Mouse (Mus musculus) intestine, embryonic 14.5 days (tissue): ENCODE data around the gene Snrnp70. TPM values are rescaled to one million over a fixed set of nuclear protein-coding genes. Genes with fewer than 3 reads are reported as not detected.
"Not testable (repeated sequence)": the region's sequence is repeated elsewhere in the genome, so short reads cannot be mapped to it uniquely, and the experiment has no call there.

Source experiments
- ATAC-seq: fragments of 200-750 bp; cut with Nextera tagmentation; replicated peaks from 2 replicates; pipeline ENCODE4 v1.8.0; 2017; ENCODE audit warnings: low read depth, moderate number of reproducible peaks, moderate TSS enrichment, moderate library complexity; ENCODE audit not compliant: low FRiP score, low TSS enrichment
- DNase-seq: peaks from one replicate; pipeline ENCODE4 v3.0.0-alpha.2; 2018; ENCODE audit warnings: low spot score
- H3K27ac ChIP-seq: fragments of 300-500 bp; sonication (generic); 2 replicates; pipeline ENCODE4 v1.5.1; 2014; ENCODE audit warnings: low read depth, mild to moderate bottlenecking, control low read depth
- H3K27me3 ChIP-seq: fragments of 300-500 bp; sonication (generic); replicated peaks from 2 replicates; pipeline ENCODE4 v1.6.1; 2014; ENCODE audit warnings: low read length, control low read depth; ENCODE audit not compliant: control insufficient read depth, insufficient read depth
- H3K36me3 ChIP-seq: fragments of 300-500 bp; sonication (generic); 2 replicates; pipeline ENCODE4 v1.6.1; 2014; ENCODE audit warnings: low read length, control low read depth; ENCODE audit not compliant: control insufficient read depth, insufficient read depth
- H3K4me1 ChIP-seq: fragments of 300-500 bp; sonication (generic); replicated peaks from 2 replicates; pipeline ENCODE4 v1.6.1; 2014; ENCODE audit warnings: low read length, control low read depth, mixed read lengths; ENCODE audit not compliant: control insufficient read depth, insufficient read depth
- H3K4me2 ChIP-seq: fragments of 300-500 bp; sonication (generic); 2 replicates; pipeline ENCODE4 v1.6.1; 2014; ENCODE audit warnings: low read length
- H3K4me3 ChIP-seq: fragments of 300-500 bp; sonication (generic); 2 replicates; pipeline ENCODE4 v1.5.1; 2014; ENCODE audit warnings: low read depth, low read length, control low read depth, mixed read lengths
- H3K9ac ChIP-seq: fragments of 300-500 bp; sonication (generic); 2 replicates; pipeline ENCODE4 v1.6.1; 2014; ENCODE audit warnings: mild to moderate bottlenecking, low read length
- H3K9me3 ChIP-seq: fragments of 300-500 bp; sonication (generic); 2 replicates; pipeline ENCODE4 v1.6.1; 2016; ENCODE audit warnings: low read length, control low read depth; ENCODE audit not compliant: control insufficient read depth
- WGBS: fragments of 180-500 bp; shearing (Covaris S2); extraction: QIAGEN DNeasy Blood & Tissue Kit; methylation state at CpG from one replicate; pipeline ENCODE4 v1.1.7; 2014; 5-methylcytosine and 5-hydroxymethylcytosine counted together
- polyA plus RNA-seq: library from polyadenylated mRNA; unstranded; fragments of >200 nt; fragmentation: Nextera tagmentation; extraction: Ambion mirVana; gene quantifications from 2 replicates; pipeline ENCODE4 v1.2.1, GENCODE M21; 2014

Snrnp70 gene
- polyA plus RNA-seq, 1 experiment from 2014 or later, result 77.1 TPM

DNA sequence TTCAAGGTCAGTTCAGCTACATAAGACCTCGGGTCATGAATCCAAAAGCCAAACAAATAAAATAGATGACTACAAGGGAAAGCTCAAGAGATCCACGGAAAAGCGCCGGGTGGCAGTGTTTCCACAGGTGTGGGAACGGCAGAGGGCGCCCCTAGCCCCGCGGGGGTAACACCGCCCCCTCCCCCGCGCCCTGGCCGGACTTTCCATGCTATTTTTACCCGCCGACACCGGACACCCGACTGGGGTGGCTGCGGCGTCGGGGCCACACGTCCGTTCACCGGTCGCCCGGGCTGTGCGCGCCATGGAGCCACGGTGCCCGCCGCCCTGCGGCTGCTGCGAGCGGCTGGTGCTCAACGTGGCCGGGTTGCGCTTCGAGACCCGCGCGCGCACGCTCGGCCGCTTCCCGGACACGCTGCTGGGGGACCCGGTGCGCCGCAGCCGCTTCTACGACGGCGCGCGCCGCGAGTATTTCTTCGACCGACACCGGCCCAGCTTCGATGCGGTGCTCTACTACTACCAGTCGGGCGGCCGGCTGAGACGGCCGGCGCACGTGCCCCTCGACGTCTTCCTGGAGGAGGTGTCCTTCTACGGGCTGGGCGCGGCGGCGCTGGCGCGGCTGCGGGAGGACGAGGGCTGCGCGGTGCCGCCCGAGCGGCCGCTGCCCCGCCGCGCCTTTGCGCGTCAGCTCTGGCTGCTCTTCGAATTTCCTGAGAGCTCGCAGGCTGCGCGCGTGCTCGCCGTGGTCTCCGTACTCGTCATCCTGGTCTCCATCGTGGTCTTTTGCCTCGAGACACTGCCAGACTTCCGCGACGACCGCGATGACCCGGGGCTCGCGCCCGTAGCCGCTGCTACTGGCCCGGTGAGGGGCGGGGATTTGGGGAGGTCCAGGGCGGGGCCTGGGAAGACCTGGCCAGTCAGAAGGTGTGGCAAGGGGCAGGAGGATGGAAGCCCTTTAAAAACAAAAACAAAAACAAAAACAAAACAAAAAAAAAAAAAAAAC is 10.9 kb upstream of the Snrnp70 start:
- Histone ChIP-seq H3K9ac (no peak overlapping the region; the same call in 1 of the 2 replicates), H3K4me1 (0 out of 2 replicates have a peak, but pooled peaks cover 4% of the 10 kb centered on the region), H3K36me3 (no peaks in the 10 kb centered on the region), H3K4me2 (peak overlapping the region; percentile 52), H3K27me3 (peaks cover 64% of the 10 kb centered on the region), H3K9me3 (no peaks in the 10 kb centered on the region), H3K4me3 (peak overlapping the region; percentile 36), H3K27ac (no peak overlapping the region)
- 1% methylated on average over 106 of the region's 114 CpGs for WGBS
- DNase-seq (peak; percentile 66), ATAC-seq (no peak; the same call in 1 of the 2 replicates)

DNA sequence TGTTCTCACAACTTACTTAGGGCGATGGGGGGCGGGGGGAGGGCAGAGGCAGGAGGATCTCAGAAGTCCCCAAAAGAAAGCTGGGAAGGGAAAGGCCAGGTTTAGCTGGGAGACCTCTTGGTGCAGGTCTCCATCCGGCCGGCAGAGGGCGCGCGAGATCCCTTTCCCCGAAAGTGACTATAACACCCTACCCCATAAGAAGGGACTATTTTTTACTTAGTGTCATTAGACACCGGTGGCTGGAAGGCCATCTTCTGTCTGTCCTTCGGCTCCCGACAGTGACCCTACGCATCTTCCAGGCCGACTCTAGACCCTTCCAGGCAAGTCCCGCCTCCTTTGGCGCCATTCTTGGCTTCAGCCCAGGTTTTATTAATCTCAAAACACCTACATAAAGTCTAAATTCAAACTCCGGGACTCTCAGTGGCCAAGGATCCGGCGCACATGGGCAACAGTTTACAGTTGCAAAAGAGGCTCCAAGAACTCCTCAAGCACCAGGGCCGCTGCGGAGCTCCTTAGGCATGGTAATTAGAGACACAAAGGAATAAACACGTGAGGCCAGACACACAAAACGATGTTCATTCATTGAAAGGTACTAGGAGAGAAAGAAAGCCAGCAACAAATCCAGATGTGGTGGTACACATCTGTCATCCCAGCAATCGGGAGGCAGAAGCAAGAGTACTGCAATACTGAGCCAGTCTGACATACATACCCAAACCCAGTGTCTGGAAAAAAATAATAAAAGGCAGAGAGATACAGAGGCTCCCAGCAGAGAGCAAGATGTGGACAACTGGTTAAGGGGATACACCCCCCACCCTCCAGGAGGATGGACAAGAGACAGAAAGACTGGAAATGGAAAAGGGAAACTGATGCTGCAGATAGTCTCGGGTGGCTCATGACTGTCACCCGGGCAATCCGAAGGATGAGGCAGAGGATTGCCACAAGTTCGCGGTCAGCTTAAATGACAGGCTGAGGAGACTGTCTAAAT is 9.8 kb upstream of the Snrnp70 start, which contains the start of gene Kcna7:
TSS of gene Kcna7 (plus strand) at position 563 of the 985 bp plus-strand sequence.
- 16% methylated on average over 28 of the region's 28 CpGs for WGBS
- H3K4me2 ChIP-seq, result peak within 1 kb of the TSS; percentile 52
- H3K27ac ChIP-seq, result no peak within 1 kb of the TSS
- 0 out of 2 replicates have a peak, but pooled peaks cover 4% of the 10 kb centered on the region for H3K4me1 ChIP-seq
- H3K4me3 ChIP-seq, result peak within 1 kb of the TSS; percentile 36
- H3K36me3 ChIP-seq, result no peaks in the 10 kb centered on the region
- H3K9me3 ChIP-seq, result no peaks in the 10 kb centered on the region
- ATAC-seq (peak; percentile 22; the same call in 1 of the 2 replicates), DNase-seq (peak; percentile 85)
- H3K9ac ChIP-seq, result no peak within 1 kb of the TSS; the same call in 1 of the 2 replicates
- H3K27me3 ChIP-seq, result peaks cover 54% of the 10 kb centered on the region

DNA sequence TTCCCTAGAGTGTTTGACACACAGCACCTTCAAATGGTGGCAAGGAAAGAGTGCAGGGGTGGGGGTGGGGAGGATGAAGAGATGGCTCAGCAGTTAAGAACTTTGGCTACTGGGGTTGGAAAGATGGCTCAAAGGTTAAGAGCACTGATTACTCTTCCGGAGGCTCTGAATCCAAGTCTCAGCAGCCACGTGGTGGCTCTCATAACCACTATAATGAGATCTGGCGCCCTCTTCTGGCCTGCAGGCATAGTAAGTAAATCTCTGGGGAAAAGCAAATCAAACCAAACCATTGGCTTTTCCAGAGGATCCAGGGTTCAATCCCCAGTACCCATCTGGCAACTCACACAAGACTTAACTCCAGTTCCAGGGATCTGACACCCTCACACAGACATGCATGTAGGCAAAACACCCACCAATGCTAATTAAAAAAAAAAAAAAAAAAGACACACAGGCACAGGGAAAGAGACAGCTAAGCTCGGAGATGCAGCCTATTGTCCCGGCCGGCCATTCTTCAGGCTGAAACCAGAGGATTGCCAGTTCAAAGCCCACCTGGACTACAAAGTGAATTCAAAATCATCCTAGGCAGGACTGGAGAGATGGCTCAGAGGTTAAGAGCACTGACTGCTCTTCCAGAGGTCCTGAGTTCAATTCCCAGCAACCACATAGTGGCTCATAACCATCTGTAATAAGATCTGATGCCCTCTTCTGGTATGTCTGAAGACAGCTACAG is 8.2 kb upstream of the Snrnp70 start:
- Histone ChIP-seq H3K27ac (no peak overlapping the region), H3K36me3 (no peaks in the 10 kb centered on the region), H3K4me1 (0 out of 2 replicates have a peak, but pooled peaks cover 4% of the 10 kb centered on the region), H3K9ac (no peak overlapping the region), H3K4me2 (no peak overlapping the region), H3K27me3 (peaks cover 37% of the 10 kb centered on the region), H3K9me3 (no peaks in the 10 kb centered on the region), H3K4me3 (no peak overlapping the region)
- peak; percentile 78 for DNase-seq
- WGBS, result 48% methylated on average over 6 of the region's 6 CpGs
- ATAC-seq, result no peak

DNA sequence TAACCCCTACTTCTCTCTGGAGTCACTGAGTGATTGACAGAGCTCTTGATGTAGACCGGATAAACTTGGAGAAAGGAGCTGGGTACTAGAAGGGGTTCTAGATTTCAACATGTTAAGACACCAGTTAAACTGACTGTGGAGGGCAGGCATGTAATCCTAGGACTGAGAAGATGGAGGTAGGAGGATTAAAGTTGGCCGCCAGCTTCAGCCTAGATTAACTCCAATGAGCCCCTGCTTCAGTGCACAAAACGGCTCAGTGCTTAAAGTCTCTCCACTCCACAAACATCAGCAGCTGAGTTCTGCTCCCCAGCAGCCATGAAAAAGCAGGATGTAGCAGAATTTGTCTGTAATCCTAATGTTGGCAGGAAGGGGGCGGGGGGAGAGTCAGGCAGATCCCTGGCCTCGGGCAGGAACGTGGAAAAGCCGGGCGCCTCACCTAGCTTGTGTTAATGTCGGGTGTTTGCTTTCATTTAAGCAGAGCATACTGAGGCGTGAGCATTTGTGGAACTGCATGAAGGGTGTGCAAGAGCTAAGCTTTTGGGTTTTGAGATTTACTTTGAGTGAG is 6.1 kb upstream of the Snrnp70 start:
- no peaks in the 10 kb centered on the region for H3K9me3 ChIP-seq
- DNase-seq (no peak), ATAC-seq (no peak)
- H3K4me3 ChIP-seq, result no peak overlapping the region
- H3K4me1 ChIP-seq, result 0 out of 2 replicates have a peak, but pooled peaks cover 4% of the 10 kb centered on the region
- no peak overlapping the region for H3K9ac ChIP-seq
- no peak overlapping the region for H3K27ac ChIP-seq
- peaks cover 16% of the 10 kb centered on the region for H3K27me3 ChIP-seq
- no peak overlapping the region for H3K4me2 ChIP-seq
- H3K36me3 ChIP-seq, result no peaks in the 10 kb centered on the region
- 67% methylated on average over 10 of the region's 10 CpGs for WGBS

DNA sequence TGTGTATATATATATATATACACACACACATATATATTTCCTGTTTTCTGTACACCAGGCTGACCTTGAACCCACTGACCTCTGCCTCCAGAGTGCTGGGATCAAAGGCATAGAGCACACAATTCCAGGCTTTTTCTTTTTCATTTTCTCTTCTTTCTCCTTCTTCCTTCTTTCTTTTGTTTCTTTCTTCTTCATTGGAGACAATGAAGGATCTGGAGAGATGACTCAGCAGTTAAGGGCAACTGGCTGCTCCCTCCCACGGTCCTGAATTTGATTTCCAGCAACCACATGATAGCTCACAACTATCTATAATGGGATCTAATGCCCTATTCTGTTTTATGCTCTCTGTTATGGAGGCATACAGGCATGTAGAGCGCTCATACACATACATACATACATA is 1.2 kb upstream of the Snrnp70 start:
- H3K36me3 ChIP-seq, result peaks cover 18% of the 10 kb centered on the region
- WGBS, result 71% methylated on average over 2 of the region's 2 CpGs
- H3K9me3 ChIP-seq, result no peaks in the 10 kb centered on the region
- no peak overlapping the region for H3K4me3 ChIP-seq
- H3K27ac ChIP-seq, result no peak overlapping the region
- peaks cover 15% of the 10 kb centered on the region for H3K4me1 ChIP-seq
- H3K4me2 ChIP-seq, result no peak overlapping the region
- DNase-seq (no peak), ATAC-seq (no peak)
- no peak overlapping the region for H3K9ac ChIP-seq
- H3K27me3 ChIP-seq, result no peaks in the 10 kb centered on the region

DNA sequence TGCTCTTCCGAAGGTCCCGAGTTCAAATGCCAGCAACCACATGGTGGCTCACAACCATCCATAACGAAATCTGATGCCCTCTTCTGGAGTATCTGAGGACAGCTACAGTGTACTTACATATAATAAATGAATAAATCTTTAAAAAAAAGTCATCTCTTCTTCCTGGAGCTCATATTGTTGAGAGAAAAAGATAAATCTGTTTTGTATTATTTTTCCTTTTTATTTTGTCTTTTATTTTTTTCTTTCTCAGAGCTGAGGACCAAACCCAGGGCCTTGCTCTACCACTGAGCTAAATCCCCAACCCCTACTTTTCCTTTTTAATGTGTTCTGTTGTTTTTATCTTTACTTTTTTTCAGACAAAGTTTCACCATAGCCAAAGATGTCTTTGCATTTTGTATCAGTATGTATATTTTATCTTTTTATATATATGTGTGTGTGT is 814 bp upstream of the Snrnp70 start:
- not testable (repeated sequence) for H3K9me3 ChIP-seq, H3K27me3 ChIP-seq, H3K9ac ChIP-seq, DNase-seq
- H3K27ac ChIP-seq, result peak overlapping the region; percentile 82
- H3K4me2 ChIP-seq, result peak overlapping the region; percentile 55
- ATAC-seq, result peak; percentile 49
- peak overlapping the region; percentile 91 for H3K4me3 ChIP-seq
- H3K4me1 ChIP-seq, result peaks cover 15% of the 10 kb centered on the region
- 3% methylated on average over 3 of the region's 3 CpGs for WGBS
- peaks cover 23% of the 10 kb centered on the region for H3K36me3 ChIP-seq

DNA sequence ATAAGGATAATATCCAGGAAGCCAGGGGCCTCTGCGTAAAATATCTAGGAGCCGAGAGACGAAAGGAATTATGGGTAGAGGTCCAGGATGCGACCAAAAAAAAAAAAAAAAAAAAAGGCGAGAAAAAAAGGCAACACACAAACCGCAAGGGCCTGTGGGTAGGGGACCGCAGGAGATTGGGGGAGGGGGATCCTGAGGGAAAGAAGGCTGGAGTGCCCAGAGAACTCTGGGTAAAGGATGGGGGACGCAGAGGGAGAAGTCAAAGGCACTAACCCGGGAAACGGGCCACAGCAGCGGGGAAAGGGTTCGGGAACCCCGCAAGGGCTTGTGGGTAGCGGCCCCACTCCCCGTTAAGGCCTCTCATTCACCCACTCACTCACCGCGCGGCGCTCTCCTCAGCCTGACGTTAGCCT is 407 bp downstream of the Snrnp70 start:
- peaks cover 15% of the 10 kb centered on the region for H3K4me1 ChIP-seq
- peaks cover 33% of the 10 kb centered on the region for H3K36me3 ChIP-seq
- 0% methylated on average over 19 of the region's 20 CpGs for WGBS
- peak overlapping the region; percentile 100 for H3K4me2 ChIP-seq
- peak overlapping the region; percentile 93 for H3K27ac ChIP-seq
- H3K9me3 ChIP-seq, result no peaks in the 10 kb centered on the region
- ATAC-seq (peak; percentile 77), DNase-seq (no peak)
- no peaks in the 10 kb centered on the region for H3K27me3 ChIP-seq
- peak overlapping the region; percentile 83 for H3K9ac ChIP-seq
- peak overlapping the region; percentile 91 for H3K4me3 ChIP-seq
